Comparison of ENCODE assay signal across 12 mouse cellular contexts in genomic region chr10:84608361-84608760, GRCm38 (mm10).
"Had no signal": no experiment of that assay in that cellular context is flagged by ENCODE, and none has a peak within 500 bp of the region (broad histone marks: within the 10 kb centered on the region; RNA-seq: fewer than 3 reads in every experiment).

No protein-coding gene starts in this region.

- H3K9me3 ChIP-seq: liver, embryonic 13.5 days had no signal

- H3K27ac ChIP-seq: left cerebral cortex, adult 2 months; liver, embryonic 13.5 days had no signal

- H3K4me3 ChIP-seq: left cerebral cortex, adult 2 months; liver, embryonic 13.5 days had no signal

- H3K27me3 ChIP-seq: liver, embryonic 13.5 days had no signal

- H3K9ac ChIP-seq: liver, embryonic 13.5 days had no signal

- DNase-seq: kidney, postnatal 10 days; kidney, postnatal 36 days; layer of hippocampus, postnatal 36 days; liver, embryonic 13.5 days; lung, adult 2 months; lung, postnatal 14 days; lung, postnatal 4 days; midbrain, embryonic 14.5 days; thymus, adult 18-20 months; thymus, postnatal 36 days had no signal

- H3K4me2 ChIP-seq: liver, embryonic 13.5 days; midbrain, embryonic 11.5 days had no signal
